Mouse (Mus musculus) ES-E14 (cell line): ENCODE measurements around the gene Gid8.

ENCODE experiments used
- CHD2 ChIP-seq: IDR thresholded peaks from 2 replicates; pipeline ENCODE4 v1.6.1; 2014; ENCODE audit warnings: mild to moderate bottlenecking, low read depth, low read length, inconsistent platforms
- HCFC1 ChIP-seq: IDR thresholded peaks from 2 replicates; pipeline ENCODE4 v1.6.1; 2012; ENCODE audit warnings: low read length, inconsistent platforms, borderline replicate concordance; ENCODE audit not compliant: insufficient read depth
- MAFK ChIP-seq: IDR thresholded peaks from 2 replicates; pipeline ENCODE4 v1.6.1; 2014; ENCODE audit warnings: mild to moderate bottlenecking, low read depth, low read length, inconsistent platforms; ENCODE audit not compliant: insufficient read depth
- ZC3H11A ChIP-seq: IDR thresholded peaks from 2 replicates; pipeline ENCODE4 v1.6.1; 2012; ENCODE audit warnings: low read depth, mild to moderate bottlenecking, inconsistent platforms, low read length, borderline replicate concordance
- ZNF384 ChIP-seq: IDR thresholded peaks from 2 replicates; pipeline ENCODE4 v1.6.1; 2012; ENCODE audit warnings: low read depth, low read length, inconsistent platforms

DNA sequence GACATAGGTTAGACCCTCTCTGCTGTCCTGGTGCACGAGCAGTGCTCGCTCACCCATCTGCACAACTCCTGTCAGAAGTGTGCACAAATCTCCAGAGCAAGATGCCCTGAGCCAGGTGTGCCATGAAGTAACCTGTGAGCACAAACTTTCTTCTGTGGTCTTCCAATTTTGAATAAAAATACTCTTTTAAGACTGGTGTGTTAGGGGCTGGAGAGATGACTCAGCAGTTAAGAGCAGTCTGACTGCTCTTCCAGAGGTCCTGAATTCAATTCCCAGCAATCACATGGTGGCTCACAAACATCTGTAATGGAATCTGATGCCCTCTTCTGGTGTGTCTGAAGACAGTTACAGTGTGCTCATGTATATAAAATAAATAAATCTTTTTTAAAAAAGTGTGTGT is 33.4 kb downstream of the Gid8 start:
- TF ChIP-seq MAFK (peak; percentile 55; the same call in 1 of the 2 replicates), ZC3H11A (no peak), CHD2 (no peak), HCFC1 (no peak), ZNF384 (no peak)
